Mouse (Mus musculus): Measurements from ENCODE around the gene Angpt4. TPM values are rescaled to one million over a fixed set of nuclear protein-coding genes. Genes with fewer than 3 reads are reported as not detected.

Angpt4 gene
- polyA plus RNA-seq (2015; fragmentation: Nextera tagmentation; extraction: Ambion mirVana): 2.1 and 2.7 TPM in 2 replicates

DNA sequence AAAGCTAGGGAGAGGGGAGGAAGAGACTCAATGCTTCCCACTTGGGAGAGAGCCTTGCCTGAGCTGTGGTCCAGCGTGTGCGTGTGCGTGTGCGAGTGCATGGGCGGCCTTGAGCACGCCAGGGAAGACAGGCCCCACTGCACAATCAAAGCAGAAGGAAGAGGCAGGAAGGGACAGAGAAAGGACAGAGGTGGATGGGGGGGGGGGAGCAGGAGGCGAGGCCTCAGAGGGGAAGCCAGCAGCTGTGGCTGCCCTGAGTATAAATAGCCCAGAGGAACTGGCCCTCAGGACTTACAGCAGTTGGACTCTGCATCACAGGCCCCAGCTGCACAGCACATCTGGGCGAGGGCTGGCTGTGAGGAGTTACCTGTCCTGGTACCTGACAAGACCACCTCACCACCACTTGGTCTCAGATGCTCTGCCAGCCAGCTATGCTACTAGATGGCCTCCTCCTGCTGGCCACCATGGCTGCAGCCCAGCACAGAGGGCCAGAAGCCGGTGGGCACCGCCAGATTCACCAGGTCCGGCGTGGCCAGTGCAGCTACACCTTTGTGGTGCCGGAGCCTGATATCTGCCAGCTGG is at the start of gene Angpt4:
TSS of gene Angpt4 (plus strand) at position 292 of the 582 bp plus-strand sequence.
- peak; percentile 57 for ATAC-seq (replicated peaks; ENCODE audit: low FRiP score)
- WGBS: 54% methylated on average over 13 of the region's 13 CpGs
- Histone ChIP-seq H3K4me1 (peaks cover 30% of the 10 kb centered on the region), H3K9me3 (replicated peaks) (no peaks in the 10 kb centered on the region), H3K9ac (no peak within 1 kb of the TSS), H3K4me2 (0 out of 2 replicates have a peak within 1 kb of the TSS, but pooled peaks have one; percentile 2), H3K4me3 (replicated peaks) (no peak within 1 kb of the TSS), H3K27me3 (peaks cover 33% of the 10 kb centered on the region), H3K36me3 (no peaks in the 10 kb centered on the region), H3K27ac (peak within 1 kb of the TSS; percentile 49)

DNA sequence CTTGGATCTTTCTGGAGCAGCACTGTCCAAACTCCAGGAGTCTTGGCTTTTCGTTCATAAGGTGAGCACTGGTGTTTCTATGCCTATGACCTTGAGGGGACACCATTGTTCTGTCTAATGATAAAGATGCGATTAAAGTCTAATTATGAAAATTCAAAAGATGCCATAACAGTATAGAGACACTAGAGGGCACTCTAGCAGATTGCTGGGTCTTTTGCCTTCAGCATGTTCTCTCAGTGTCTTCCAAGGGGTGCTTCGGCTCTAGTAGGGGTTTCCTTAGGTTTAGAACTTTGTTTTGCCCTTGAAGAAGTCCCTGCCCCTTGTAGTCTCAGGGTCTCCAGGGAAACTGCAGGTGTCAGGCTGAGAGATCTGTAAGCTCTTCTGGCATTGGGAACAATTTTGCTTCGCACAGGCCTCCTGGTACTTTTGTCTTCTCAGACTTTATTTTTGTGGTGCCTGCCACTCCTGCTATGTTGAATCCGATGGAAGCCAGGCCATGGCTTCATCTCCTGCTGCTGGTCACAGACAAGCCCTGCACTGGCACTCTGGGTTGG is 48.7 kb upstream of the Angpt4 start:
- Histone ChIP-seq H3K27ac (no peak overlapping the region), H3K27me3 (no peaks in the 10 kb centered on the region), H3K36me3 (no peaks in the 10 kb centered on the region), H3K4me3 (replicated peaks) (no peak overlapping the region), H3K9me3 (replicated peaks) (no peaks in the 10 kb centered on the region), H3K4me2 (no peak overlapping the region), H3K9ac (no peak overlapping the region), H3K4me1 (no peaks in the 10 kb centered on the region)
- 52% methylated on average over 5 of the region's 5 CpGs for WGBS
- no peak for ATAC-seq (replicated peaks; ENCODE audit: low FRiP score)

DNA sequence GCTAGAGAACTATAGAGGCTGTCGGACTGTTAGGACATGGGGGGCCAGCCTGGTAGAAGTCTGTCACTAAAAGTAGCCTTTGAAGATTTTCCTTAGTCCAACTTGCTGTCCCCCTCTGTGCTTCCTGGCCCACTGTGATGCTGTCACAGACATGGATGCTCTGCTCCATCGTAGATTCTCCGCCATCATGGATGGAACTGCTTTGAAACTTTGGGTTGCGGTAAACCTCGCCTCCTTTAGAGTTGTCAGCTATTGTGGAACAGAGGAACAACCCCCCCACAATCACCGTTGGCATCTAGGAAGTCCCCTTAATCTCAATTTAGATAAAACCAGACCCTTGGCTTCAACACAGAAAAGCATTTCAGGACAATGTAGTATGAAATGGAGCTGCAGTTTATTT is 46.1 kb upstream of the Angpt4 start:
- H3K9ac ChIP-seq: no peak overlapping the region
- no peak for ATAC-seq (replicated peaks; ENCODE audit: low FRiP score)
- H3K27ac ChIP-seq: no peak overlapping the region
- H3K4me1 ChIP-seq: no peaks in the 10 kb centered on the region
- H3K4me3 ChIP-seq (replicated peaks): no peak overlapping the region
- H3K9me3 ChIP-seq (replicated peaks): no peaks in the 10 kb centered on the region
- 86% methylated on average over 6 of the region's 6 CpGs for WGBS
- no peak overlapping the region for H3K4me2 ChIP-seq
- H3K27me3 ChIP-seq: no peaks in the 10 kb centered on the region
- no peaks in the 10 kb centered on the region for H3K36me3 ChIP-seq

DNA sequence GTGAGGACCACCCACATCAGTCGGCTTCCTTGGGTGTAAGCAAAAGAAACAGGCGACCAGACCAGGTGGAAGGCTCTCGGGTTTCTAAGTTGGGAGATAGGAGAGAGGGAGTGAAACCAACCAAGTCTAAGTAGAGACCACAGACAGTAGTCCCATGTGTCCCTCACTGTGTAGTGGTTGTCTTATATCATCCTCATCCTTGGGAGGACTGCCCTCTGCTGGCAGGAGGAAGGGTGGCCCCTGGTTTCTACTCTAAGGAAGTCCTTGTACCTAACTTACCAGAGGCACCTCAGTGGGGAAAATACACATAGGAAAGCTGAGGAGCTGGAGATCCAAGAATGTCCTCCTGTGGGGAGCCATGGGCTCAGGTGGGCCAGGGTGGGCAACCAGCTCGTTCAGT is 44.5 kb upstream of the Angpt4 start:
- ATAC-seq (replicated peaks; ENCODE audit: low FRiP score): 0 out of 2 replicates have a peak, but pooled peaks have one; percentile 43
- H3K9me3 ChIP-seq (replicated peaks): no peaks in the 10 kb centered on the region
- no peak overlapping the region for H3K9ac ChIP-seq
- 28% methylated on average over 4 of the region's 4 CpGs for WGBS
- no peaks in the 10 kb centered on the region for H3K36me3 ChIP-seq
- H3K27ac ChIP-seq: no peak overlapping the region
- H3K4me1 ChIP-seq: no peaks in the 10 kb centered on the region
- H3K27me3 ChIP-seq: no peaks in the 10 kb centered on the region
- H3K4me3 ChIP-seq (replicated peaks): no peak overlapping the region
- no peak overlapping the region for H3K4me2 ChIP-seq

DNA sequence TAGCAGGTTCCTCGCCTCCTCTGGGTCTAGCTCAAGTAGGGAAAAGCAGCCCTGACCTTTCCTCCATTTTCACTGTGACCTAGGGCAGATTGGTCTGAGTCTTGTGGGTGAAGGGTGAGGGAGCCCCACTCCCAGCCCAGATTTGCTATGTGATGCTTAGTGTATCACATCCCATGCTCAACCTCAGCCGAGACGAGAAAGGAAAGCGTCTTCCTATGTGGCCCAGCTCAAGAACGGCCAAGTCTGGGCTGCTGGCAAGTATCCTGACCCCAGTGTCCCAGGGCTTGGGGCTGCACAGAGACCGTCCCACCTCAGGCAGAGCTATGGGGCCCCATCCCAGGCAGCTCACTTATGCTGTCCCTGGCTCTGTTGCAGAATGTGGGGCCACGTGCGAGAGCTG is 42.8 kb upstream of the Angpt4 start:
- 87% methylated on average over 8 of the region's 8 CpGs for WGBS
- Histone ChIP-seq H3K4me2 (no peak overlapping the region), H3K4me1 (no peaks in the 10 kb centered on the region), H3K27ac (no peak overlapping the region), H3K4me3 (replicated peaks) (no peak overlapping the region), H3K36me3 (no peaks in the 10 kb centered on the region), H3K9me3 (replicated peaks) (no peaks in the 10 kb centered on the region), H3K9ac (no peak overlapping the region), H3K27me3 (no peaks in the 10 kb centered on the region)
- ATAC-seq (replicated peaks; ENCODE audit: low FRiP score): no peak

DNA sequence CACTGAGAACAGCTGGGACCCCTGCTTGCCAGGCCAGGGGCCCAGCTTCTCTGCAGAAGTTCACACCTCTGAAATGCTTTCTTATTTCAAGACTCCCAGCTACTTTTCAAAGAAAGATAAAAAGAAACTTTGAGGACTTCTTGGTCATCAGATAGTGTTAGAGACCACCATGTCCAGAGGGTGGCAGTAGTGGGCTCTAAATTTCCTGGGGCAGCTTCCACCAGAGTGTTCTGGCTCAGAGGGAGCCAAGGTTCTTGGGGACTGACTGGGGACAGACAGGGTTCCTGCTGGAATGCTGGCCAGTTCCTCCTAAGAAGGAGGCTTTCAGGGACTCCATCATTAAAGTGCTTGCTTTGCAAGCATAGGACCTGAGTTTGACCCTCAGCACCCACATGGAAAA is 36.5 kb upstream of the Angpt4 start:
- Histone ChIP-seq H3K36me3 (no peaks in the 10 kb centered on the region), H3K9me3 (replicated peaks) (no peaks in the 10 kb centered on the region), H3K27ac (no peak overlapping the region), H3K4me2 (no peak overlapping the region), H3K4me3 (replicated peaks) (no peak overlapping the region), H3K4me1 (no peaks in the 10 kb centered on the region), H3K9ac (no peak overlapping the region), H3K27me3 (no peaks in the 10 kb centered on the region; the same call in 1 of the 2 replicates)
- ATAC-seq (replicated peaks; ENCODE audit: low FRiP score): no peak

DNA sequence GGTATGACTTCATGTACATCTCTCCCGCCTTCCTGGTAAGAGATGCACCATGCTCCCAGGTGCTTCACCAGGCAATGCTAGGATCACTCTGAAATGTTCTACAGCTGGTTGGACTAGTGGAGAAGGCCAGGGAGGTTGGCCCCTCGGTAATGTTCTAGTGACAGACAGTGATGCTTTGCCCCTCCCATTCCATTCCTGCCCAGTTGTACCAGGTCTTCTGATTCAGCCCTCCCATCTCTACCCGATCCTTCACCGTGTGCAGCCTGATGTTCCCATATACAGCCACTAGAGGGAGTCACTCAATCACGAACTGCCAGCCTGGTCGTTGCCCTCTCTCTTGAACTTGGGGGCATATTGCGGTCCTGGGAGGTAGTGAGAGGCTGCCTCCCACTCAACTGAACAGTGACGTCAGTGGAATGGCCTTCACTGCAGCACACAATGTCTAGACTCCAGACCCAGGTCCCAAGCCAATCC is 35.0 kb upstream of the Angpt4 start:
- no peak overlapping the region for H3K4me3 ChIP-seq (replicated peaks)
- H3K9me3 ChIP-seq (replicated peaks): no peaks in the 10 kb centered on the region
- H3K27ac ChIP-seq: no peak overlapping the region
- no peak overlapping the region for H3K4me2 ChIP-seq
- H3K9ac ChIP-seq: no peak overlapping the region
- peak; percentile 61; the same call in 1 of the 2 replicates for ATAC-seq (replicated peaks; ENCODE audit: low FRiP score)
- 11% methylated on average over 8 of the region's 8 CpGs for WGBS
- H3K27me3 ChIP-seq: no peaks in the 10 kb centered on the region; the same call in 1 of the 2 replicates
- no peaks in the 10 kb centered on the region for H3K36me3 ChIP-seq
- H3K4me1 ChIP-seq: no peaks in the 10 kb centered on the region

DNA sequence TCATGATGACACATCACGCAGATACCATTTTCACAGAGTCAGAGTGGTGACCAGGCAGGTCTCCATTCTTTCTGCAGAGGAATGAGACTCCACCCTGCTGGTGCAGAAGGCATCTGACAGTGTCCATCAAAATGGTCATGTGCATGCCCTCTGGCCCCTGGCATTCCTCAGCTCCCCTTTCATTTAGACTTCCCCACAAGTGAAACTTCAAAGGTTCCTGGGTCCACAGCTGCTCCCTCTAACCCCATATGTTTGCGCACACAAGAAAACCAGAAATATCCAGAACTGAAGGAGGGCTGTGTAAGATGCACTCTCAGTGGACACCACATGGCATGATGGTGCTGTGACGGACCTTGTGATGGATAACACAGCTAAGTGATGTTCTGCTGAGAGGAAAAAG is 32.4 kb upstream of the Angpt4 start:
- ATAC-seq (replicated peaks; ENCODE audit: low FRiP score): no peak
- WGBS: 87% methylated on average over 3 of the region's 3 CpGs
- H3K36me3 ChIP-seq: no peaks in the 10 kb centered on the region
- H3K4me1 ChIP-seq: no peaks in the 10 kb centered on the region
- no peak overlapping the region for H3K4me2 ChIP-seq
- no peaks in the 10 kb centered on the region for H3K9me3 ChIP-seq (replicated peaks)
- no peaks in the 10 kb centered on the region; the same call in 1 of the 2 replicates for H3K27me3 ChIP-seq
- H3K4me3 ChIP-seq (replicated peaks): no peak overlapping the region
- H3K9ac ChIP-seq: no peak overlapping the region
- H3K27ac ChIP-seq: no peak overlapping the region

DNA sequence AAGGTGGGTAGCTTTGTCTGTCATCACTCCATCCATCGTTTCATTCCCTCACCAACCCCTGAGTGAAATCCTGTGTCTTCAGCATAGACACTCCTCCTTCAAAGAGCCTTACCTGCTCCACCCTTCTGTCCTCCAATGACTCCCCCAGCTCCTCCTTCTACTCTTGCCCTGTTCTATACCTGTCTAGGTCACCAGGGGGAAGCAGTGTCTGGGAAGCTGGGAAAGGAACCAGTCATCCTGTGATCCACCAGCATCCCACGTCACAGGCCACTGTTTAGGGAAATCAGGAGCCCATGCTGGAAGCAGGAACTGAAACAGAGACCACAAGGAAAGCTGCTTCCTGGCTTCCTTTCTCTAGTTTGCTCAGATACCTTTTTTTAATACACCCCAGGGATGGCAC is 31.2 kb upstream of the Angpt4 start:
- ATAC-seq (replicated peaks; ENCODE audit: low FRiP score): no peak
- Histone ChIP-seq H3K36me3 (no peaks in the 10 kb centered on the region), H3K4me3 (replicated peaks) (no peak overlapping the region), H3K9me3 (replicated peaks) (no peaks in the 10 kb centered on the region), H3K27me3 (no peaks in the 10 kb centered on the region; the same call in 1 of the 2 replicates), H3K4me2 (no peak overlapping the region), H3K9ac (no peak overlapping the region), H3K27ac (no peak overlapping the region), H3K4me1 (no peaks in the 10 kb centered on the region)
- 58% methylated on average over 2 of the region's 2 CpGs for WGBS

DNA sequence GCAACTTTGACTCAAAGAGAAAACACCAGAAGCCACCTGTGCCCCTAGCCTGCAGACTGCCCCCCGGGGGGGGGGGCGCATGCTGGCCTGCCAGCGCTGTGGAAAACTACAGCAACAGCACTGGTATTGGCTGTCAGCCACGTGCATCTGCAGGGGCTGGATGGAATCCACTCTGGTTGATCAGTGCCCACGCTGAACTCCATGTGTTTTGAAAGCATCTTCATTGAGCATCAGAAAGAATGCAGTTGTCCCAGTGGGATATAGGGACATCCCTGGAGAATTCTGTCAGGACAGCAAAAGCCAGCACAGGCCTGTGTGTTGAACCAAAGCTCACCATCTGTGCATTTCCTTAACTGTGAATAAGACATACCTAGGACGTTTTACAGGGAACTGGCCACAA is 20.0 kb upstream of the Angpt4 start:
- no peaks in the 10 kb centered on the region for H3K27me3 ChIP-seq
- H3K27ac ChIP-seq: no peak overlapping the region
- H3K4me1 ChIP-seq: peaks cover 20% of the 10 kb centered on the region
- H3K36me3 ChIP-seq: no peaks in the 10 kb centered on the region
- no peaks in the 10 kb centered on the region for H3K9me3 ChIP-seq (replicated peaks)
- H3K9ac ChIP-seq: no peak overlapping the region
- no peak for ATAC-seq (replicated peaks; ENCODE audit: low FRiP score)
- 61% methylated on average over 6 of the region's 6 CpGs for WGBS
- no peak overlapping the region for H3K4me3 ChIP-seq (replicated peaks)
- no peak overlapping the region for H3K4me2 ChIP-seq

DNA sequence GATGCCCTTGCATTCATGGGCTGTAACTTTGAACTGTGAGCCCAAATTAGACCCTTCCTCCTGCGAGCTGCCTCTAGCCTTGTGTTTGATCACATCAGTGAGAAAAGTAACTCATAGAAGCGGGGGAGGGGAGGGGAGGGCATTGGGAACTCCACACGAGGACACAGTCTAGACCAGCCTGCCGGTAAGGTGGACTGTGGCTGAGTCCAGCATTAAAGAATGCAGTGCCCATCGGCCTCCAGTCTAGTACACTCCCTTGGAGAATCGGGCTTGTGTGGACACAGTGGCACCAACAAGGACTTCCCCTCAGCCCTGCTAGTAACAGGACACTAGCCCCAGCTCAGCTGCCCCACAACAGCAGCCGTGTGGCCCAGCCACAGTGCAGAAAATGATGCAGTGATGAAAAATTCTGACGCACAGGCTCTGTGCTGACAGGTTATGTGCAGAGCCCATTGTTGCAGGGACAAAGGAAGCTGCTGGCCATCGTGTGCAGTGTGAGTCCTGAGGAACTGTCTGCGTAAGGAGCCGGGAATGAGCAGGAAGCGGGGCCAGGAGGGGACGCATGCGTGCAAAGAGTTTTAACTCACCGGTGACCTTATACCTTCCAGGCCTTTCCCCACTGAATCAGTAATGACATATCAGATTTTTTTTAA is 17.8 kb upstream of the Angpt4 start:
- 45% methylated on average over 15 of the region's 15 CpGs for WGBS
- no peaks in the 10 kb centered on the region for H3K36me3 ChIP-seq
- H3K9ac ChIP-seq: no peak overlapping the region
- H3K4me1 ChIP-seq: peaks cover 20% of the 10 kb centered on the region
- peak; percentile 43 for ATAC-seq (replicated peaks; ENCODE audit: low FRiP score)
- H3K4me2 ChIP-seq: no peak overlapping the region
- no peak overlapping the region for H3K4me3 ChIP-seq (replicated peaks)
- no peaks in the 10 kb centered on the region for H3K27me3 ChIP-seq
- H3K9me3 ChIP-seq (replicated peaks): no peaks in the 10 kb centered on the region
- no peak overlapping the region for H3K27ac ChIP-seq

DNA sequence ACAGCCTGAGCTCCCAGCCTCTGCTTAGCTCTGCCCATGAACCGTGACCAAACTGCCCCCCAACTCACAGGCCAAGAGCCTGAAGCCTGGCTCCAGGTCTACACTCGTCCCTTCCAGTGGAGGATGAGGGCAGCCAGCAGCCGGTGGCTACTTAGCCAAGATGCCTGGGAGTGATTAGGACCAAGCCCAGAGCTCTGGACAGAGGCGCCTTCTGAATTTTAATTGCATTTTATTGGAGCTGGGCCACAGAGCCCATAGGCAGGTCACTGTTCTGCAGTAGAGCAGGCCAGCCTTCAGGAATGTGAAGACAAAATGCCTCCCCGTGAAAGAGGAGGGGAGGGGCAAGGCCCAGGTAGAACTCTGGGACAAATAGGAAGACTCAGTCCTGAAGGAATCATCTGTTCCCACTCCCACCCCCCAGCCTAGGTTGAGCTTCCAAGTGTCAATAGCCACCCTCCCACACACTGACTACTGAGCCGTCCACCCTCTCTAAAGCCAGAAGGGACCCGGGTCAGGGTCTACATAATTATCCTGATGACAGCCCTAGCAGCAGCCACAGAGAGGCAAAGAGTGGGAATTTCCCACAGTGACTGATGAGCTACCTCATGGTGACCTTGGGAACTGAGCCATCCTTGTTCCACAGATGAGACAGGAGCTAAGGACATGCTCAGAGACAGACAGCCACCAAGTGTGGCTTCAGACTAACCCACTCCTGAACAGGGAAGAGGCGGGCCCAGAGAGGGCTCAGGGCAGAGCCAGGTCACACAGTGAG is 16.6 kb upstream of the Angpt4 start:
- 47% methylated on average over 8 of the region's 8 CpGs for WGBS
- no peak overlapping the region for H3K4me3 ChIP-seq (replicated peaks)
- peaks cover 2% of the 10 kb centered on the region; the same call in 1 of the 2 replicates for H3K27me3 ChIP-seq
- peak; percentile 68 for ATAC-seq (replicated peaks; ENCODE audit: low FRiP score)
- H3K4me1 ChIP-seq: peaks cover 20% of the 10 kb centered on the region
- H3K4me2 ChIP-seq: no peak overlapping the region
- H3K27ac ChIP-seq: peak overlapping the region; percentile 54
- H3K9me3 ChIP-seq (replicated peaks): no peaks in the 10 kb centered on the region
- H3K36me3 ChIP-seq: no peaks in the 10 kb centered on the region
- H3K9ac ChIP-seq: no peak overlapping the region
